In the genomic region with DNA sequence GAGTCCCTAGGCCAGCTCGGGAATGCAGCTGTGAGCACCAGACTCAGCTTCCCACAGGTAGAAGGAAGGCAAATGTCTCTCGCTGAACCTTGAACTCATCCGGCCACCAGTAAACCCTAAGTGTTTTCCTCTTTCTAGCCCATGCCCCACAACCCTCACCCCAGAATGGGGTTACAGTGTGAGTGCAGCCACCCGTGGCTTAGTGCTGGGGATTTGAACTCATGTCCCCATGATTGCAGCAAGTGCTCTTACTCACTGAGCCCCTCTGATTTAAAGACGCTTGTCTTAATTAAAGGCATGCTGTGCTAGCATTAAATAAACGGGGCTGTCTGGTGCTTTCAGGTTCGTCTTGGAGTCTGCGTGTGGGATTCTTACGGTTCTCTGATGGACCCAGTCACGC, we compare ENCODE assay signal across 9 mouse cellular contexts. TPM values are rescaled to one million over a fixed set of nuclear protein-coding genes. Genes with fewer than 3 reads are reported as not detected.
DNase-seq lines count a peak whose midpoint lies in the region; ATAC-seq and TF ChIP-seq lines count a peak whose summit lies in the region.
"Had no signal": no experiment of that assay in that cellular context is flagged by ENCODE, and none has a peak within 500 bp of the region (broad histone marks: within the 10 kb centered on the region; RNA-seq: fewer than 3 reads in every experiment).

No protein-coding gene starts in this region.

- H3K9ac ChIP-seq in kidney, postnatal 0 days (ENCODE audit: low read depth, low read length), result no peak overlapping the region
- no peak overlapping the region for H3K9ac ChIP-seq in embryonic facial prominence, embryonic 13.5 days
- H3K9ac ChIP-seq in intestine, embryonic 14.5 days (ENCODE audit: low read length), result no peak overlapping the region
- H3K9ac ChIP-seq in midbrain, embryonic 15.5 days, result no peak overlapping the region

- H3K27ac ChIP-seq in kidney, postnatal 0 days, result no peak overlapping the region
- no peak overlapping the region for H3K27ac ChIP-seq in embryonic facial prominence, embryonic 13.5 days
- H3K27ac ChIP-seq in intestine, embryonic 14.5 days (ENCODE audit: low read depth), result no peak overlapping the region
- H3K27ac ChIP-seq in midbrain, embryonic 15.5 days, result peak overlapping the region; percentile 76

- no peaks in the 10 kb centered on the region for H3K27me3 ChIP-seq in kidney, postnatal 0 days (ENCODE audit: insufficient read depth, low read length)
- peaks cover 36% of the 10 kb centered on the region for H3K27me3 ChIP-seq in embryonic facial prominence, embryonic 13.5 days
- peaks cover 23% of the 10 kb centered on the region for H3K27me3 ChIP-seq in intestine, embryonic 14.5 days (replicated peaks; ENCODE audit: control insufficient read depth, insufficient read depth, low read length)
- H3K27me3 ChIP-seq in midbrain, embryonic 15.5 days (replicated peaks), result peaks cover 15% of the 10 kb centered on the region

- peaks cover 7% of the 10 kb centered on the region; the same call in 1 of the 2 replicates for H3K4me1 ChIP-seq in kidney, postnatal 0 days (replicated peaks; ENCODE audit: insufficient read depth, low read length)
- H3K4me1 ChIP-seq in embryonic facial prominence, embryonic 13.5 days, result peaks cover 42% of the 10 kb centered on the region
- H3K4me1 ChIP-seq in intestine, embryonic 14.5 days (replicated peaks; ENCODE audit: control insufficient read depth, insufficient read depth, low read length), result 0 out of 2 replicates have a peak, but pooled peaks cover 3% of the 10 kb centered on the region
- H3K4me1 ChIP-seq in midbrain, embryonic 15.5 days, result peaks cover 38% of the 10 kb centered on the region

- H3K36me3 ChIP-seq in kidney, postnatal 0 days (ENCODE audit: insufficient read depth, low read length), result no peaks in the 10 kb centered on the region
- H3K36me3 ChIP-seq in embryonic facial prominence, embryonic 13.5 days, result no peaks in the 10 kb centered on the region
- H3K36me3 ChIP-seq in intestine, embryonic 14.5 days (ENCODE audit: control insufficient read depth, insufficient read depth, low read length), result no peaks in the 10 kb centered on the region
- H3K36me3 ChIP-seq in midbrain, embryonic 15.5 days (replicated peaks), result no peaks in the 10 kb centered on the region
- H3K36me3 ChIP-seq: G1E had no signal

- TF ChIP-seq CTCF in kidney, postnatal 0 days (IDR thresholded peaks at IDR 0.05; ENCODE audit: low read depth), result no peak

- DNase-seq in kidney, postnatal 0 days (ENCODE audit: low spot score), result no peak
- no peak for DNase-seq in kidney, adult 8-10 months
- DNase-seq in intestine, embryonic 14.5 days (ENCODE audit: low spot score), result no peak
- no peak for DNase-seq in B cell, adult 2 months
- DNase-seq in c-Kit-positive CD71-positive TER-119-positive erythroid progenitor cells, embryonic 14.5 days (ENCODE audit: low spot score), result no peak
- DNase-seq in frontal cortex, postnatal 14 days (ENCODE audit: low spot score in 2 of 2), result no peak

- WGBS in kidney, postnatal 0 days, result 39% methylated on average over 10 of the region's 10 CpGs
- 34% methylated on average over 10 of the region's 10 CpGs for WGBS in embryonic facial prominence, embryonic 13.5 days
- 33% methylated on average over 10 of the region's 10 CpGs for WGBS in intestine, embryonic 14.5 days
- WGBS in midbrain, embryonic 15.5 days, result 22% methylated on average over 10 of the region's 10 CpGs

- no peaks in the 10 kb centered on the region for H3K9me3 ChIP-seq in kidney, postnatal 0 days (replicated peaks; ENCODE audit: low read length)
- H3K9me3 ChIP-seq in embryonic facial prominence, embryonic 13.5 days, result no peaks in the 10 kb centered on the region
- no peaks in the 10 kb centered on the region for H3K9me3 ChIP-seq in intestine, embryonic 14.5 days (ENCODE audit: control insufficient read depth, low read length)
- H3K9me3 ChIP-seq in midbrain, embryonic 15.5 days, result no peaks in the 10 kb centered on the region
- H3K9me3 ChIP-seq: G1E had no signal

- ATAC-seq in kidney, postnatal 0 days (replicated peaks; ENCODE audit: low FRiP score, low read depth), result no peak
- no peak for ATAC-seq in embryonic facial prominence, embryonic 13.5 days (ENCODE audit: insufficient number of reproducible peaks, insufficient read depth, low FRiP score, low TSS enrichment, low read depth)
- ATAC-seq in intestine, embryonic 14.5 days (replicated peaks; ENCODE audit: low FRiP score, low TSS enrichment, low read depth), result no peak; the same call in 1 of the 2 replicates
- ATAC-seq in midbrain, embryonic 15.5 days (replicated peaks), result peak; percentile 5; the same call in 1 of the 2 replicates

- H3K4me2 ChIP-seq in kidney, postnatal 0 days (ENCODE audit: low read length), result peak overlapping the region; percentile 32
- peak overlapping the region; percentile 55 for H3K4me2 ChIP-seq in embryonic facial prominence, embryonic 13.5 days
- peak overlapping the region; percentile 44 for H3K4me2 ChIP-seq in intestine, embryonic 14.5 days (ENCODE audit: low read length)
- H3K4me2 ChIP-seq in midbrain, embryonic 15.5 days, result peak overlapping the region; percentile 30; the same call in 1 of the 2 replicates

- H3K4me3 ChIP-seq in kidney, postnatal 0 days (replicated peaks; ENCODE audit: low read depth, low read length), result no peak overlapping the region
- H3K4me3 ChIP-seq in embryonic facial prominence, embryonic 13.5 days, result peak overlapping the region; percentile 22; the same call in 1 of the 2 replicates
- no peak overlapping the region for H3K4me3 ChIP-seq in intestine, embryonic 14.5 days (ENCODE audit: low read depth, low read length)
- H3K4me3 ChIP-seq in midbrain, embryonic 15.5 days, result no peak overlapping the region

RNA-seq across cellular contexts. Expression of gene Tmc5, which starts 2.5 kb away (rescaled TPM):
- polyA plus RNA-seq in kidney, postnatal 0 days (2015; fragmentation: Nextera tagmentation; extraction: Ambion mirVana), result 0.91 and 1.3 TPM in 2 replicates
- polyA plus RNA-seq in embryonic facial prominence, embryonic 13.5 days (2015; fragmentation: Nextera tagmentation; extraction: Ambion mirVana), result 0.24 and 0.36 TPM in 2 replicates
- 4.1 and 5.3 TPM in 2 replicates for polyA plus RNA-seq in intestine, embryonic 14.5 days (2014; fragmentation: Nextera tagmentation; extraction: Ambion mirVana)
- polyA plus RNA-seq in midbrain, embryonic 15.5 days (2015; fragmentation: Nextera tagmentation; extraction: Ambion mirVana), result 0.15 and 0.19 TPM in 2 replicates
- polyA plus RNA-seq: G1E had no signal

RNA-seq across cellular contexts. Expression of gene Tmc7, which starts 10.1 kb away (rescaled TPM):
- 1.3 and 1.6 TPM in 2 replicates for polyA plus RNA-seq in kidney, postnatal 0 days (2015; fragmentation: Nextera tagmentation; extraction: Ambion mirVana)
- 4.8 TPM in 2 replicates for polyA plus RNA-seq in embryonic facial prominence, embryonic 13.5 days (2015; fragmentation: Nextera tagmentation; extraction: Ambion mirVana)
- polyA plus RNA-seq in intestine, embryonic 14.5 days (2014; fragmentation: Nextera tagmentation; extraction: Ambion mirVana), result 3.7 and 4.0 TPM in 2 replicates
- 6.3 and 7.2 TPM in 2 replicates for polyA plus RNA-seq in midbrain, embryonic 15.5 days (2015; fragmentation: Nextera tagmentation; extraction: Ambion mirVana)
- polyA plus RNA-seq: G1E had no signal
